Mouse (Mus musculus) erythroid progenitor cell, adult 5-6 weeks (primary cell): ENCODE results near the gene Gm5478. TPM values are rescaled to one million over a fixed set of nuclear protein-coding genes. Genes with fewer than 3 reads are reported as not detected.
"Not testable (repeated sequence)": the region's sequence is repeated elsewhere in the genome, so short reads cannot be mapped to it uniquely, and the experiment has no call there.

Experiments used
- ATAC-seq: replicated peaks from 2 replicates; pipeline ENCODE4 v1.8.0; 2016; ENCODE audit warnings: moderate number of reproducible peaks, mild to moderate bottlenecking, moderate TSS enrichment, inconsistent platforms; ENCODE audit not compliant: poor library complexity, low FRiP score, severe bottlenecking
- total RNA-seq, 2 experiments: library from RNA; stranded (forward) in 1 of 2; stranded (reverse) in 1 of 2; fragments of 150-400 nt in 1 of 2; fragments of 186-747, 209-891 nt in 1 of 2; gene quantifications; 2 replicates each; pipeline versions ENCODE4 v1.2.3 to v1.2.4; 2015 to 2017; ENCODE audit warnings: low replicate concordance in 2 of 2

Gm5478 gene
- total RNA-seq (2015; ENCODE audit: low replicate concordance) = not detected in 2 replicates
- not detected in 2 replicates for total RNA-seq (2017; ENCODE audit: low replicate concordance)

- ATAC-seq = no peak
Measured at GRCm38 (mm10) chr15:101647280-101647679, at the start of gene Gm5478. Gm5478 (minus strand) TSS chr15:101647380.

- no peak for ATAC-seq
Measured at GRCm38 (mm10) chr15:101694207-101694606, 47.0 kb upstream of the Gm5478 start, which contains the start of gene Krt6a. Krt6a (minus strand) TSS chr15:101694307.

GRCm38 (mm10) chr15:101690460-101690859 is 43.3 kb upstream of the Gm5478 start:
- not testable (repeated sequence) for ATAC-seq

- ATAC-seq = no peak
Measured at GRCm38 (mm10) chr15:101688161-101688560, 41.0 kb upstream of the Gm5478 start.

- no peak for ATAC-seq
Measured at GRCm38 (mm10) chr15:101680187-101680586, 33.0 kb upstream of the Gm5478 start, which contains the start of gene Krt6b. Krt6b (minus strand) TSS chr15:101680287.

GRCm38 (mm10) chr15:101675978-101676377 is 28.8 kb upstream of the Gm5478 start:
- no peak for ATAC-seq

GRCm38 (mm10) chr15:101652736-101653265 is 5.6 kb upstream of the Gm5478 start:
- no peak for ATAC-seq

- no peak for ATAC-seq
Measured at GRCm38 (mm10) chr15:101627884-101628283, 19.3 kb downstream of the Gm5478 start, which contains the start of gene Gm5414. Gm5414 (minus strand) TSS chr15:101628188.

- ATAC-seq = no peak
Measured at GRCm38 (mm10) chr15:101599123-101599522, 48.1 kb downstream of the Gm5478 start.

Other genes with a start within 250 kb of the Gm5478 start
- not detected in 2 replicates for gene Krt7, start 236.3 kb downstream of the Gm5478 start, total RNA-seq (2015; ENCODE audit: low replicate concordance)
- gene Krt7, start 236.3 kb downstream of the Gm5478 start, total RNA-seq (2017; ENCODE audit: low replicate concordance) = not detected in 2 replicates
- not detected in 2 replicates for gene Krt87, start 208.6 kb downstream of the Gm5478 start, total RNA-seq (2015; ENCODE audit: low replicate concordance)
- not detected in 2 replicates for gene Krt87, start 208.6 kb downstream of the Gm5478 start, total RNA-seq (2017; ENCODE audit: low replicate concordance)
- not detected in 2 replicates for gene Krt88, start 199.6 kb downstream of the Gm5478 start, total RNA-seq (2015; ENCODE audit: low replicate concordance)
- not detected in 2 replicates for gene Krt88, start 199.6 kb downstream of the Gm5478 start, total RNA-seq (2017; ENCODE audit: low replicate concordance)
- gene Krt81, start 183.6 kb downstream of the Gm5478 start, total RNA-seq (2015; ENCODE audit: low replicate concordance) = 0.84 TPM in 1 of 2 replicates, not detected in the other
- gene Krt81, start 183.6 kb downstream of the Gm5478 start, total RNA-seq (2017; ENCODE audit: low replicate concordance) = not detected in 2 replicates
- gene Krt86, start 173.9 kb downstream of the Gm5478 start, total RNA-seq (2015; ENCODE audit: low replicate concordance) = not detected in 2 replicates
- gene Krt86, start 173.9 kb downstream of the Gm5478 start, total RNA-seq (2017; ENCODE audit: low replicate concordance) = not detected in 2 replicates
- gene Krt83, start 155.9 kb downstream of the Gm5478 start, total RNA-seq (2015; ENCODE audit: low replicate concordance) = not detected in 2 replicates
- gene Krt83, start 155.9 kb downstream of the Gm5478 start, total RNA-seq (2017; ENCODE audit: low replicate concordance) = not detected in 2 replicates
- not detected in 2 replicates for gene Gm49425, start 130.1 kb downstream of the Gm5478 start, total RNA-seq (2015; ENCODE audit: low replicate concordance)
- not detected in 2 replicates for gene Gm49425, start 130.1 kb downstream of the Gm5478 start, total RNA-seq (2017; ENCODE audit: low replicate concordance)
- not detected in 2 replicates for gene Krt84, start 114.6 kb downstream of the Gm5478 start, total RNA-seq (2015; ENCODE audit: low replicate concordance)
- gene Krt84, start 114.6 kb downstream of the Gm5478 start, total RNA-seq (2017; ENCODE audit: low replicate concordance) = not detected in 2 replicates
- gene Krt82, start 96.7 kb downstream of the Gm5478 start, total RNA-seq (2015; ENCODE audit: low replicate concordance) = not detected in 2 replicates
- gene Krt82, start 96.7 kb downstream of the Gm5478 start, total RNA-seq (2017; ENCODE audit: low replicate concordance) = not detected in 2 replicates
- not detected in 2 replicates for gene Krt90, start 84.4 kb downstream of the Gm5478 start, total RNA-seq (2015; ENCODE audit: low replicate concordance)
- gene Krt90, start 84.4 kb downstream of the Gm5478 start, total RNA-seq (2017; ENCODE audit: low replicate concordance) = not detected in 2 replicates
- not detected in 2 replicates for gene Krt75, start 73.5 kb downstream of the Gm5478 start, total RNA-seq (2015; ENCODE audit: low replicate concordance)
- gene Krt75, start 73.5 kb downstream of the Gm5478 start, total RNA-seq (2017; ENCODE audit: low replicate concordance) = not detected in 2 replicates
- gene Gm5414, start 19.2 kb downstream of the Gm5478 start, total RNA-seq (2015; ENCODE audit: low replicate concordance) = not detected in 2 replicates
- gene Gm5414, start 19.2 kb downstream of the Gm5478 start, total RNA-seq (2017; ENCODE audit: low replicate concordance) = not detected in 2 replicates
- gene Krt6b, start 32.9 kb upstream of the Gm5478 start, total RNA-seq (2015; ENCODE audit: low replicate concordance) = not detected in 2 replicates
- gene Krt6b, start 32.9 kb upstream of the Gm5478 start, total RNA-seq (2017; ENCODE audit: low replicate concordance) = not detected in 2 replicates
- not detected in 2 replicates for gene Krt6a, start 46.9 kb upstream of the Gm5478 start, total RNA-seq (2015; ENCODE audit: low replicate concordance)
- gene Krt6a, start 46.9 kb upstream of the Gm5478 start, total RNA-seq (2017; ENCODE audit: low replicate concordance) = not detected in 2 replicates
- not detected in 2 replicates for gene Krt5, start 65.5 kb upstream of the Gm5478 start, total RNA-seq (2015; ENCODE audit: low replicate concordance)
- not detected in 2 replicates for gene Krt5, start 65.5 kb upstream of the Gm5478 start, total RNA-seq (2017; ENCODE audit: low replicate concordance)
- gene Krt71, start 95.7 kb upstream of the Gm5478 start, total RNA-seq (2015; ENCODE audit: low replicate concordance) = not detected in 2 replicates
- gene Krt71, start 95.7 kb upstream of the Gm5478 start, total RNA-seq (2017; ENCODE audit: low replicate concordance) = not detected in 2 replicates
- not detected in 2 replicates for gene Krt72, start 139.1 kb upstream of the Gm5478 start, total RNA-seq (2015; ENCODE audit: low replicate concordance)
- gene Krt72, start 139.1 kb upstream of the Gm5478 start, total RNA-seq (2017; ENCODE audit: low replicate concordance) = not detected in 2 replicates
- gene Krt73, start 155.0 kb upstream of the Gm5478 start, total RNA-seq (2015; ENCODE audit: low replicate concordance) = not detected in 2 replicates
- not detected in 2 replicates for gene Krt73, start 155.0 kb upstream of the Gm5478 start, total RNA-seq (2017; ENCODE audit: low replicate concordance)
- gene Krt2, start 170.8 kb upstream of the Gm5478 start, total RNA-seq (2015; ENCODE audit: low replicate concordance) = not detected in 2 replicates
- gene Krt2, start 170.8 kb upstream of the Gm5478 start, total RNA-seq (2017; ENCODE audit: low replicate concordance) = not detected in 2 replicates
- not detected in 2 replicates for gene Krt1, start 203.4 kb upstream of the Gm5478 start, total RNA-seq (2015; ENCODE audit: low replicate concordance)
- gene Krt1, start 203.4 kb upstream of the Gm5478 start, total RNA-seq (2017; ENCODE audit: low replicate concordance) = not detected in 2 replicates
- gene Krt77, start 222.3 kb upstream of the Gm5478 start, total RNA-seq (2015; ENCODE audit: low replicate concordance) = not detected in 2 replicates
- gene Krt77, start 222.3 kb upstream of the Gm5478 start, total RNA-seq (2017; ENCODE audit: low replicate concordance) = not detected in 2 replicates
- gene Krt76, start 245.5 kb upstream of the Gm5478 start, total RNA-seq (2015; ENCODE audit: low replicate concordance) = not detected in 2 replicates
- gene Krt76, start 245.5 kb upstream of the Gm5478 start, total RNA-seq (2017; ENCODE audit: low replicate concordance) = not detected in 2 replicates